Mouse (Mus musculus) kidney, adult 2 months (tissue): ENCODE results near the gene Grifin. TPM values are rescaled to one million over a fixed set of nuclear protein-coding genes. Genes with fewer than 3 reads are reported as not detected.

Source experiments
- DNase-seq: peaks from one replicate; pipeline ENCODE4 v3.0.0; 2021
- H3K27ac ChIP-seq: fragments of 200-500 bp; 2 replicates; pipeline ENCODE4 v1.5.1; 2012; ENCODE audit warnings: low read depth, low read length, control low read depth, inconsistent platforms; ENCODE audit not compliant: insufficient read depth
- H3K27me3 ChIP-seq: fragments of 200-500 bp; replicated peaks from 2 replicates; pipeline ENCODE4 v1.6.1; 2012; ENCODE audit warnings: mild to moderate bottlenecking, moderate library complexity, low read length, inconsistent platforms; ENCODE audit not compliant: control insufficient read depth, insufficient read depth
- H3K36me3 ChIP-seq: fragments of 200-500 bp; 2 replicates; pipeline ENCODE4 v1.6.1; 2012; ENCODE audit warnings: mild to moderate bottlenecking, moderate library complexity, low read length, inconsistent platforms; ENCODE audit not compliant: control insufficient read depth, insufficient read depth
- H3K4me1 ChIP-seq: fragments of 200-500 bp; 2 replicates; pipeline ENCODE4 v1.6.1; 2011; ENCODE audit warnings: low read length; ENCODE audit not compliant: control insufficient read depth, insufficient read depth
- H3K4me3 ChIP-seq: fragments of 200-500 bp; 2 replicates; pipeline ENCODE4 v1.5.1; 2011; ENCODE audit warnings: mild to moderate bottlenecking, low read depth, low read length, control low read depth; ENCODE audit not compliant: insufficient read depth
- CTCF ChIP-seq: fragments of 200-500 bp; conservative IDR thresholded peaks from 2 replicates; pipeline ENCODE4 v1.5.1; 2011; ENCODE audit warnings: low read depth, mild to moderate bottlenecking, control low read depth, low read length, moderate library complexity, mixed read lengths; ENCODE audit not compliant: insufficient read depth, insufficient read length
- POLR2A ChIP-seq: fragments of 200-500 bp; IDR thresholded peaks from one replicate; pipeline ENCODE4 v1.6.1; 2011; ENCODE audit warnings: low read depth, low read length, control low read depth
- WGBS: fragments of 180-500 bp; shearing (Covaris S2); methylation state at CpG from one replicate; pipeline ENCODE4 v1.1.7; 2018; 5-methylcytosine and 5-hydroxymethylcytosine counted together
- polyA plus RNA-seq: library from polyadenylated mRNA; depleted of rRNA; stranded (reverse); fragments of >200 nt; gene quantifications from 2 replicates; pipeline ENCODE4 v1.2.3, GENCODE M21; 2012

Grifin gene
- polyA plus RNA-seq, 1 experiment, result not detected

DNA sequence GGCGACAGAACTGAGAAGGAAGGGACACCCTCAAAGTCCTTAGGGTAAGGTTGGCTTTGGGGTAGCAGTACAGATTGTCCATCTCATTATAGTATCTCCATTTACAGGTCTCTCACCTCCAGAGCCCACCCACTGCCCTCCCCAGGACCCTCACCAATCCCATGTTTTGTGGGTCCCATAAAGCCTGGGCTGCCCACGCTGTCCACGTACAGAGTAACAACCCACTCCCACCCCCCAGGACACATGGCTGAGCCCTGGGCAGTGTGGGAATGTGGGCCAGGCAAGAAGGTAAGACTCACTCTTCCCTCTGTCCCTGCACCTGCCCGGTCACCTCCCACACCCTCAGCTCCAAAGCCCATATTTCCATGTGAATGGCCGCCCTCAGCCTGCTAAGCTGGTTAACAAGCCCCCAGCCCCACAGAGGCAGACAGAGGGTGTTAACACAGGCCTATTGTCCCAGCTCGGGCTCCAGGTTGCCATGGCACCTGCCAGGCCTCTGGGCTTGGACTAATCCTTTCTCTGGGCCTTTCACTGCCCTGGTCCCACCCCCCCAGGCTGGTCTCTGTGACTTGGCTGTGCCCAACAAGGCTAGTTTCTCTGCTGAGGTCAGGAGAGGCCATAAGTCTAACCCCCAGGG lies 19.0 kb upstream of the Grifin start:
- H3K27me3 ChIP-seq, result no peaks in the 10 kb centered on the region
- H3K4me1 ChIP-seq, result no peaks in the 10 kb centered on the region
- no peak overlapping the region for H3K27ac ChIP-seq
- H3K4me3 ChIP-seq, result no peak overlapping the region
- no peak for DNase-seq
- TF ChIP-seq CTCF (no peak), POLR2A (no peak)
- 77% methylated on average over 6 of the region's 6 CpGs for WGBS
- no peaks in the 10 kb centered on the region for H3K36me3 ChIP-seq

- no peaks in the 10 kb centered on the region for H3K27me3 ChIP-seq
- H3K36me3 ChIP-seq, result no peaks in the 10 kb centered on the region
- DNase-seq, result no peak
- H3K27ac ChIP-seq, result no peak overlapping the region
- H3K4me1 ChIP-seq, result no peaks in the 10 kb centered on the region
- TF ChIP-seq CTCF (no peak), POLR2A (no peak)
- WGBS, result 60% methylated on average over 8 of the region's 8 CpGs
- no peak overlapping the region for H3K4me3 ChIP-seq
Observed at GRCm38 (mm10) chr5:140582995-140583731, 18.3 kb upstream of the Grifin start.

DNA sequence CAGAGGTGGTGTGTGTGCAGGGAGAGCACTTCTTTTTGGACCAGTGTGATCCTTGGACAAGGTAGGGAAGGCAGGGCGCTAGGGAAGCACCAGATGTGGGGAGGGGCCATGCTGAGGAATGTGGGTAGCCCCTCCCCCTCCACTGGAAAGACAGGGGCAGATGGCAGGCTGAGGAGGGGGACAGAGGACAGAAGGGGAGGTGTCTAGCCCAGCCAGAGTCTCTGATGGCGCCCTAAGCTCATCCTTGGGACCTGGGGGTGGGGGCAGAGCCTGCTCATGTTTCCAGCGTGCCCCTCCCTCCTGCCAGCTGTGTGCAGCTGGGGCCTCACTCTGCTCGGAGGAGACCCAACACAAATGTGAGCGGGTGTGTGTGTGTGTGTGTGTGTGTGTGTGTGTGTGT lies 16.7 kb upstream of the Grifin start:
- Histone ChIP-seq H3K4me3 (no peak overlapping the region), H3K36me3 (no peaks in the 10 kb centered on the region), H3K27ac (no peak overlapping the region), H3K4me1 (no peaks in the 10 kb centered on the region), H3K27me3 (no peaks in the 10 kb centered on the region)
- DNase-seq, result no peak
- TF ChIP-seq CTCF, result no peak
- TF ChIP-seq POLR2A, result no peak
- 59% methylated on average over 5 of the region's 5 CpGs for WGBS

GRCm38 (mm10) chr5:140579771-140580170 lies 14.9 kb upstream of the Grifin start:
- Histone ChIP-seq H3K27me3 (no peaks in the 10 kb centered on the region), H3K4me1 (no peaks in the 10 kb centered on the region), H3K27ac (no peak overlapping the region), H3K4me3 (no peak overlapping the region), H3K36me3 (no peaks in the 10 kb centered on the region)
- no peak for DNase-seq
- WGBS, result 64% methylated on average over 6 of the region's 6 CpGs
- TF ChIP-seq POLR2A (no peak), CTCF (no peak)

- Histone ChIP-seq H3K4me1 (no peaks in the 10 kb centered on the region), H3K36me3 (no peaks in the 10 kb centered on the region), H3K4me3 (no peak overlapping the region), H3K27ac (no peak overlapping the region), H3K27me3 (no peaks in the 10 kb centered on the region)
- TF ChIP-seq CTCF (no peak), POLR2A (no peak)
- DNase-seq, result no peak
- WGBS, result 67% methylated on average over 9 of the region's 9 CpGs
Observed at GRCm38 (mm10) chr5:140579221-140579620, 14.3 kb upstream of the Grifin start.

DNA sequence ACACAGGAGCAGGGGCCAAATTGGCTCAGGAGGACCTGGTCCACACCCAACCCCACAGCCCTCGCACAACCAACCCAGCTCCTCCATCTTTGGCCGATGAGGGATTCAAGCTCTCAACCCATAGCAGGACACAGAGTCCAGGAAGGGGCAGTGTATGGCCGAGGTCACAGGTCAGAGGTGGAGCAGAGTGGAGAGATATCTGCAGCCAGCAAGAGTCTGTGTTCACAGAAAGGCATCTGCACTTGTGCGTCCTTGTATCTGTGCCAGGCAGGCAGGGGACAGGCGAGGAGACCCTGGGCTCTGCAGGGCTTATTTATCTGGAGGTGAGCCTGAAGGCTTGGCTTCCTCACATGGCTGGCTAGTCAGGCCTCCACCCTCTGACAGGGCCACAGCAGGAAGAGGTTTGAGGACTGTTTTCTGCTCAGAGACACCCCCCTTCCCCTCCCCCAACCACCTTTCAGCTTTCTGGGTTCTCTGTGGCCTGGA lies 10.6 kb upstream of the Grifin start:
- DNase-seq, result peak; percentile 79
- H3K27ac ChIP-seq, result peak overlapping the region; percentile 66
- 59% methylated on average over 5 of the region's 5 CpGs for WGBS

GRCm38 (mm10) chr5:140572611-140573010 lies 7.7 kb upstream of the Grifin start:
- Histone ChIP-seq H3K27ac (peak overlapping the region; percentile 55), H3K4me1 (no peaks in the 10 kb centered on the region), H3K27me3 (no peaks in the 10 kb centered on the region), H3K36me3 (no peaks in the 10 kb centered on the region), H3K4me3 (no peak overlapping the region)
- 69% methylated on average over 6 of the region's 6 CpGs for WGBS
- TF ChIP-seq CTCF (no peak), POLR2A (no peak)
- peak; percentile 77 for DNase-seq

More for the DNA sequence above, 10.6 kb upstream of the Grifin start:
- H3K27me3 ChIP-seq, result no peaks in the 10 kb centered on the region
- no peak overlapping the region for H3K4me3 ChIP-seq
- no peaks in the 10 kb centered on the region for H3K4me1 ChIP-seq
- TF ChIP-seq POLR2A (no peak), CTCF (no peak)
- no peaks in the 10 kb centered on the region for H3K36me3 ChIP-seq
